Mouse (Mus musculus) ES-E14 (cell line): ENCODE results near the gene Rab8b.

Experiments
- HCFC1 ChIP-seq: IDR thresholded peaks from 2 replicates; pipeline ENCODE4 v1.6.1; 2012; ENCODE audit warnings: low read length, inconsistent platforms, borderline replicate concordance; ENCODE audit not compliant: insufficient read depth
- ZC3H11A ChIP-seq: IDR thresholded peaks from 2 replicates; pipeline ENCODE4 v1.6.1; 2012; ENCODE audit warnings: low read depth, mild to moderate bottlenecking, inconsistent platforms, low read length, borderline replicate concordance
- ZNF384 ChIP-seq: IDR thresholded peaks from 2 replicates; pipeline ENCODE4 v1.6.1; 2012; ENCODE audit warnings: low read depth, low read length, inconsistent platforms

GRCm38 (mm10) chr9:66899526-66899925, 20.0 kb downstream of the Rab8b start:
- no peak for TF ChIP-seq HCFC1
- TF ChIP-seq ZNF384, result no peak
- TF ChIP-seq ZC3H11A, result no peak
